Mouse (Mus musculus) liver, embryonic 13.5 days (tissue): ENCODE data around the gene 1700016D06Rik. TPM values are rescaled to one million over a fixed set of nuclear protein-coding genes. Genes with fewer than 3 reads are reported as not detected.
A peak's percentile ranks its signal among the peaks of the same experiment; 100 is the strongest.

Experiments
- ATAC-seq: fragments of 200-750 bp; cut with Nextera tagmentation; 2 replicates; pipeline ENCODE4 v1.8.0; 2017; ENCODE audit warnings: low read depth, mild to moderate bottlenecking, moderate number of reproducible peaks, moderate library complexity
- DNase-seq: peaks from one replicate; pipeline ENCODE4 v3.0.0; 2022
- H3K27ac ChIP-seq: fragments of 300-500 bp; sonication (generic); 2 replicates; pipeline ENCODE4 v1.5.1; 2015; ENCODE audit warnings: moderate library complexity, mild to moderate bottlenecking, inconsistent platforms
- H3K27me3 ChIP-seq: fragments of 300-500 bp; sonication (generic); 2 replicates; pipeline ENCODE4 v1.6.1; 2015; ENCODE audit warnings: mild to moderate bottlenecking, inconsistent platforms
- H3K36me3 ChIP-seq: fragments of 300-500 bp; sonication (generic); 2 replicates; pipeline ENCODE4 v1.6.1; 2015; ENCODE audit warnings: mild to moderate bottlenecking, inconsistent platforms
- H3K4me1 ChIP-seq: fragments of 300-500 bp; sonication (generic); replicated peaks from 2 replicates; pipeline ENCODE4 v1.6.1; 2015; ENCODE audit warnings: inconsistent platforms
- H3K4me2 ChIP-seq: fragments of 300-500 bp; sonication (generic); 2 replicates; pipeline ENCODE4 v1.6.1; 2015; ENCODE audit warnings: inconsistent platforms, mild to moderate bottlenecking, moderate library complexity
- H3K4me3 ChIP-seq: fragments of 300-500 bp; sonication (generic); replicated peaks from 2 replicates; pipeline ENCODE4 v1.5.1; 2015; ENCODE audit warnings: mild to moderate bottlenecking, inconsistent platforms
- H3K9ac ChIP-seq: fragments of 300-500 bp; sonication (generic); 2 replicates; pipeline ENCODE4 v1.6.1; 2015; ENCODE audit warnings: mild to moderate bottlenecking, inconsistent platforms
- H3K9me3 ChIP-seq: fragments of 300-500 bp; sonication (generic); replicated peaks from 2 replicates; pipeline ENCODE4 v1.6.1; 2016; ENCODE audit warnings: inconsistent platforms
- WGBS: fragments of 180-500 bp; shearing (Covaris S2); methylation state at CpG from one replicate; pipeline ENCODE4 v1.1.7; 2015; ENCODE audit not compliant: insufficient replicate concordance; 5-methylcytosine and 5-hydroxymethylcytosine counted together
- polyA plus RNA-seq: library from polyadenylated mRNA; unstranded; fragments of >200 nt; fragmentation: Nextera tagmentation; extraction: Ambion mirVana; gene quantifications from 2 replicates; pipeline ENCODE4 v1.2.1, GENCODE M21; 2015

1700016D06Rik gene
- polyA plus RNA-seq, 1 experiment from 2014 or later = not detected

DNA sequence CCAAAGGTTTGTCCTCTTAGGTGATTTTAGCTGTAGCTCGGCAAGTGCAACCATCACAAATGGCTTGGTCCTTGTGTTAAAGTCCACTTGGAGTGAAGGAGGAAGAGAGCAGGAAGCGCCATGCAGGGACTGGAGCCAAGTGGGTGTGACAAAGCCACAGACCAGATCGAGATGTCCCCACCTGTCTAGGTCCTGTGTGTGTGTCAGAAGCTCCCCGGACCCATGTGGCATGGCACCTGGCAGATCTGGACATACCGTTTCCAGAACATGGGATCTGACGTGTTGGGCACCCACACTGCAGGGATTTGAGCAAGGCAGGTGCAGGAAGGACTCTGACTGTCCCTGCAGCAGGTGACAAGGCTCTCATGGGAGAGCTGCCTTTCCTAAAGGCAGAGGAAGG is 565 bp upstream of the 1700016D06Rik start:
- H3K4me2 ChIP-seq = no peak overlapping the region
- no peak overlapping the region for H3K9ac ChIP-seq
- no peaks in the 10 kb centered on the region for H3K9me3 ChIP-seq
- no peaks in the 10 kb centered on the region for H3K27me3 ChIP-seq
- no peaks in the 10 kb centered on the region for H3K36me3 ChIP-seq
- ATAC-seq (no peak), DNase-seq (no peak)
- no peaks in the 10 kb centered on the region for H3K4me1 ChIP-seq
- no peak overlapping the region for H3K27ac ChIP-seq
- WGBS = 54% methylated on average over 6 of the region's 6 CpGs
- H3K4me3 ChIP-seq = no peak overlapping the region

DNA sequence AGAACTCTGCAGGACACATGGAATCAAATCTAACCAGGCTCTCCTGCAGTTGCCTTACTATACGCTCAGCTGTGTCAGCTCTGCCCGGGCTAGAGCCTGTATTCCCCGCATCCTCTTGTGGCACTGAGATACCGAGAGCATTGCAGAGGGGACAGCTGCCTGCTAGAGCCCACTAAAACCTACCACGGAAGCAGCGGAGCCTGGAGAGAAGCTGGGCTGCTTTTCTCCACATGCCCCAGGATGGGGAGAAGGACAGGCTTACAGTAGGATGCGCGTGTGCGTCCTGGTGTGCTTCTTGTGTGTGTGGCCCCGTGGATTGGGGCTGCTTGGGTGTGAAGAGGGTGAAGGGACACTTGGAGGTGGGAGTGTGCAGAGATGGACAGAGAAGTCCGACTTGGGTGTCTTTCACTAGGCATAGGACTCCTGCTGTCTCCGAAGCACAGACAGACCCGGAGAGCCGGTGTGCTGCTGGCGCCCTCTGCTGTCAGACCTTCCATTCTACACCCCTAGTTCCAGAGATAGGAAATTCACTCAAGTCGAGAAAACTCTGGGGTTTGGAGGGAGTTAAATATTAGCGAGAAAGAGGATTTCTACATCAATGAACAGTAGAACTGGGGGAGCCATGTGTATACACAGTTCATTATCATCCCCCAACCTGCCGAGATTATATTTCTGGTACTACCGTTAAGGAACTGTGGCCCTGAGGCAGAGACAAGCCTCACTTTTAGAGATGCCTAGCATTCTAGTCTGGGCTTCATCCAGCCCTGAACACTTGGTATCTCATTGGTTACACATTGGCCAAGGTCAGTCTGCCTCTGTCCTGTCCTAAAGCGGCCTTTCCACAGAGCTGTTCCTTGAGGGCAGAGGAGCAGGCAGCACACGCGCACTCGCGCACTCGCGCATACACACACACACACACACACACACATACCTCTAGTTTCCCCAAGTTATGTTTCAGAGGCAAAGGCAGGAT is 517 bp downstream of the 1700016D06Rik start:
- no peak overlapping the region for H3K4me3 ChIP-seq

DNA sequence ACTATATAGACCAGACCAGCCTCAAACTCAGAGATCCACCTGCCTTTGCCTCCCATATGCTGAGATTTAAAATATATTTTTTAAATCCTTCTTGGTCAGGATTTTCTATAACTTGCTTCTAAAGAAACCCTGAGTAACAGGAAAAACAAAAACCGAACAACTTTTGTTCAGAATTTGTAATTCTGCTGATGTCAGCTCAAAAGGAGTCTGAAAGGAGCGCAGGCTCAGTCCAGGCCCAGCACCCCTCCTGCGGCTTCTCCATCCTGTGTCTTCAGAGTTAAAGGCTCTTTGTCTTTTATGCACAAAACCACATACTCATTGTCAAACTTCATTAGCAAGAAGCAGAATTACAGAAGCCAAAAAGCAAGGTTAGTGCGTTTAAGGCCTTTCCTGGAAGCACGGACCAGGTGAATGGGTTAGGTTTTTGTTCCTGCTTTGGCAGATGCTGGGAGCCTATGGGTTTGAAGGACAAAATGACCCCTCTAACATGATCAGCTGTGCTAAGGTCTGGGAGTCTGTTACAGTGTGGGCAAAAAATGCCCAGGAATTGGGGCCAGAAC is 1.3 kb downstream of the 1700016D06Rik start:
- Histone ChIP-seq H3K9ac (no peak overlapping the region), H3K27ac (no peak overlapping the region), H3K36me3 (no peaks in the 10 kb centered on the region), H3K4me3 (no peak overlapping the region), H3K4me2 (no peak overlapping the region), H3K4me1 (no peaks in the 10 kb centered on the region), H3K27me3 (no peaks in the 10 kb centered on the region), H3K9me3 (no peaks in the 10 kb centered on the region)
- ATAC-seq (no peak), DNase-seq (no peak)
- WGBS = 77% methylated on average over 5 of the region's 5 CpGs

More for the DNA sequence above, 517 bp downstream of the 1700016D06Rik start:
- no peak overlapping the region for H3K27ac ChIP-seq
- H3K9me3 ChIP-seq = no peaks in the 10 kb centered on the region
- H3K9ac ChIP-seq = no peak overlapping the region
- DNase-seq (peak; percentile 54), ATAC-seq (peak; percentile 65)
- H3K4me2 ChIP-seq = peak overlapping the region; percentile 27
- 35% methylated on average over 26 of the region's 26 CpGs for WGBS
- no peaks in the 10 kb centered on the region for H3K27me3 ChIP-seq
- H3K4me1 ChIP-seq = no peaks in the 10 kb centered on the region
- H3K36me3 ChIP-seq = no peaks in the 10 kb centered on the region

DNA sequence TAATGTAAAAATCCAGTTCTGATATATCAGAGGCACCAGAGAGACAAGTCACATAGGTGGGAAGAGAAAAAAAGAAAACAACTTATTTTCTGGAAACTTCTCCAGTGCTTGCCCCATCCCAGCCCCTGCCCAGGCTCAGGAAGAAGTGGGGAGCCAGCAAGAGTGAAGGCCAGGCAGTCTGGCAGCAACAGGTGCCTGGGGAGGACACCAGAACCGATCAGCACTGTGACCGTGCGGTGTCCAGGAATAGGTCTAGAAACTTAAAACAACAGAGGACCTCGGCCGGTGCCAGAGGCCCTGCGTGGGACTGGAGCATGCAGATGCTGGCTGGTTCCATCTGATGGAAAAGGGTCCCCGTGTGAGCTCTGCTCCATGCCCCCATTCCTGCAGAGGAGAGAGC is 3.4 kb downstream of the 1700016D06Rik start:
- no peak for ATAC-seq
- no peaks in the 10 kb centered on the region for H3K36me3 ChIP-seq
- no peak overlapping the region for H3K4me2 ChIP-seq
- no peaks in the 10 kb centered on the region for H3K27me3 ChIP-seq
- H3K4me3 ChIP-seq = no peak overlapping the region
- H3K9me3 ChIP-seq = no peaks in the 10 kb centered on the region
- no peak for DNase-seq
- H3K4me1 ChIP-seq = 0 out of 2 replicates have a peak, but pooled peaks cover 2% of the 10 kb centered on the region
- no peak overlapping the region for H3K27ac ChIP-seq
- no peak overlapping the region for H3K9ac ChIP-seq
- 74% methylated on average over 7 of the region's 7 CpGs for WGBS

DNA sequence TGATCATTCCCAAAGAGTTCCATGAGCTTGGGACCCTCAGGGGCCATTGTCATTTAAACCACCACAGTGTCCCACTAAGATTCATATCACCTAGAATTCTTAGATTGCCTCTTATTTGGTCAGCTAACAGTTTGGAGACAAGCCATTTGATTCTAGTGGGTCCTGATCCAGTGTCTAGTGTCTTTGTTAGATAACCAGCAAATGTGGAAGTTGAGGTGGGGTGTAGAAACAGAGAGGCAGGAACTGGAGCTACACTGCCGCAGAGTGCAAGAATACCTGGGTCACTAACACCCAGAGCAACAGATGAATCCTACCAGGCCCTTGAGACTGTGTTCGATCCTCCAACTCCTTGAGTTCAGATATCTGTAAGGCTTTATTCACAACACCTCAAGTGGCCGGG is 4.7 kb downstream of the 1700016D06Rik start:
- H3K36me3 ChIP-seq = no peaks in the 10 kb centered on the region
- H3K27me3 ChIP-seq = no peaks in the 10 kb centered on the region
- 57% methylated on average over 3 of the region's 3 CpGs for WGBS
- DNase-seq = no peak
- H3K4me3 ChIP-seq = no peak overlapping the region
- no peak overlapping the region for H3K4me2 ChIP-seq
- no peak for ATAC-seq
- no peak overlapping the region for H3K27ac ChIP-seq
- H3K9me3 ChIP-seq = no peaks in the 10 kb centered on the region
- no peak overlapping the region for H3K9ac ChIP-seq
- H3K4me1 ChIP-seq = 0 out of 2 replicates have a peak, but pooled peaks cover 5% of the 10 kb centered on the region

DNA sequence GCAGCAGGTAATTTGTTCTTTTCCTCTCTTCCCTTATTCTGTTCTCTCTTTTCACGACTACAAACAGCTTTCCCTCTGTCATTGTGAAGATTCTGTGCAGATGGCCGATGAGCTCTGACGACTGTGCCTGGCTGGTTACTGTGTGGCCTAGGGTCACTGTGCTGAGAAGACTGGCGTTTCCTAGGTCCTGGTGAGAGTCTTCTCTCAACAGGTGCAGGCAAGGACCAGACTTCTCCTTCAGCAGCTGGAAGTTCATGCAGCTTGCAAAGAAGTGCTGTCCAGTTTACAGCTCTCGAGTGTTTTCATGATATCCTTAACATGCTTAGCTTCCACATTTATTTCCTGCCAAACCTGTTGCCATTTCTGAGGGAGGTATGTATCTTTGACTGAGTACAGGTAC is 6.9 kb downstream of the 1700016D06Rik start:
- WGBS = 61% methylated on average over 5 of the region's 5 CpGs
- no peaks in the 10 kb centered on the region for H3K27me3 ChIP-seq
- no peak overlapping the region for H3K4me3 ChIP-seq
- H3K9ac ChIP-seq = no peak overlapping the region
- H3K9me3 ChIP-seq = no peaks in the 10 kb centered on the region
- no peaks in the 10 kb centered on the region for H3K36me3 ChIP-seq
- 0 out of 2 replicates have a peak, but pooled peaks cover 5% of the 10 kb centered on the region for H3K4me1 ChIP-seq
- H3K27ac ChIP-seq = no peak overlapping the region
- H3K4me2 ChIP-seq = no peak overlapping the region
- ATAC-seq (no peak), DNase-seq (no peak)

DNA sequence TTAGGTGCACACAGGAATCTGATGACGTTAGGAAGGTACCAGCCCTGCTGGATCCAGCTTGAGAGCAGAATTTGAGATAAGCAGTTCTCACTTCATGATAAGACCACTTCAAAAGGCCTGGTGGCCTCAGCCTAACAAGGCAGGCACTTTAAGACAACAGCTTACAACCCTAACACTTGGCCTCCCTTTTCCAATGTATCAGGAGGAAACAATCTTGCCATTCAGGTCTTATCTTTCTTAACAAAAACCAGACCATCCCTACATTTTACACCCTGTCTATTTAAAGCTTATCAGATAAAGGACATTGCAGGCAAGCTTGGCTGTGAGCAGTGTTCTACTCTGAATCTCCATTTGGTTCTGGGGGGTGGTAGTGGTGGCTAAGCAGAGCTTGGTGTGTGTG is 8.4 kb downstream of the 1700016D06Rik start:
- Histone ChIP-seq H3K36me3 (no peaks in the 10 kb centered on the region), H3K4me2 (no peak overlapping the region), H3K27ac (no peak overlapping the region), H3K4me3 (no peak overlapping the region), H3K27me3 (no peaks in the 10 kb centered on the region), H3K4me1 (0 out of 2 replicates have a peak, but pooled peaks cover 5% of the 10 kb centered on the region), H3K9me3 (no peaks in the 10 kb centered on the region), H3K9ac (no peak overlapping the region)
- DNase-seq = no peak
- no peak for ATAC-seq
- 27% methylated on average over 1 of the region's 1 CpGs for WGBS

DNA sequence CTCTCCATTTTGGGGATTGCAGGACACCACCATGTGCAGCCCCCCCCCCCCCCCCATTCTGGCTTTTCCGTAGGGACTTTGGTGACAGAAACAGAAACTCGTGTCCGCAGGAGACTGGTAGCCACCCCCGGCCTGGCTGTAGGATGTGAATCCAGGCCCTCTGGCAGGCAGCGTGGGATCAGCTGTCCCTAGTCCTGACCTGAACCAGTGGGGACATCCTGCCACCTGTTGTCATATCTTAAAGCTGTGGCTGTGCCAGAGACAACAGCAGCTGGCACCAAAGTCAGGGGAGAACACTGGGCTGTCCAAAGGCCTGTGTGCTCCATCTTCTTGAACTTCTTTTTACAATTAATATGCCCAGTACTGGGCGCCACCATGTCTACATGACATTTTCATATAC is 9.1 kb downstream of the 1700016D06Rik start:
- H3K36me3 ChIP-seq = no peaks in the 10 kb centered on the region
- no peak overlapping the region for H3K9ac ChIP-seq
- 0 out of 2 replicates have a peak, but pooled peaks cover 5% of the 10 kb centered on the region for H3K4me1 ChIP-seq
- no peak overlapping the region for H3K4me3 ChIP-seq
- no peaks in the 10 kb centered on the region for H3K9me3 ChIP-seq
- DNase-seq = no peak
- H3K27ac ChIP-seq = no peak overlapping the region
- H3K4me2 ChIP-seq = no peak overlapping the region
- 80% methylated on average over 6 of the region's 6 CpGs for WGBS
- H3K27me3 ChIP-seq = no peaks in the 10 kb centered on the region
- ATAC-seq = no peak

DNA sequence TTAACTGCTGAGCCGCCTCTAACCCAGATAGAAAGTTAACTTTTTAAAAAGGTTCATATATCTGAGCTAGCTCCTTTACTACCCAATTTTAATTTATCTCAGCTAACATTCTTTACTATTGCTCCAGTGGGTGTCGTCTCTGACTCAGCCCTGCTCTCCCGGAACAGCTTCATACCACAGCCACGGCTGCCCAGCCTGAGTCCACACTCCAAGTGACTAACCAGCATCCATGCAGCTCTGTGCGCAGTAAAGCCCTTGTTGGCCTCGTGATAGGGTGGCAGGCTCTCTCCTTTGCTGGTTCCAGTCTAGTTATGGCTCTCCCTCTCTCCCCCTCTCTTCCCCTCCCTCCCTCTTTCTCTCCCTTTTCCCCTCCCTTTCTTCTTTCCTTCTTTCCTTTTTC is 9.6 kb downstream of the 1700016D06Rik start:
- no peak for ATAC-seq

DNA sequence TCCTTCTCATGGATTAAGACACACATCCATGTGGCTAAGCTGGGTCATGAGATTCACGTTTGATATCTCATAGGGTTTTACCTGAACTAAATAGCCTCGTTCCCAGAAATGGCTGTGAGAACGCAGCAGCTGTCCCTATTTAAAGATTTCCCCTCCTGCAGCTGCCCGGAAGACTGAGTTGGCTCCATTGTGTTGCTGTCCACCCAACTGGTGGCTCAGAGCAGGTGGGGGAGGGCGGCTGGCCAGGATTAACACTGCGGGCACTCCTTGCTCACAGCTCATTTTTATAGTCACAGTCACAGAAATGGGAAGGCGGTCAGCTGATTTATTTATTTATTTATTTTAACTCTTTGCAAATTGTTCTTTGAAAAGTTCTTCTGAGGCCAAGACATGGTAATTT is 10.9 kb downstream of the 1700016D06Rik start:
- Histone ChIP-seq H3K4me1 (0 out of 2 replicates have a peak, but pooled peaks cover 5% of the 10 kb centered on the region), H3K9ac (no peak overlapping the region), H3K9me3 (no peaks in the 10 kb centered on the region), H3K4me2 (no peak overlapping the region), H3K36me3 (no peaks in the 10 kb centered on the region), H3K27me3 (no peaks in the 10 kb centered on the region), H3K27ac (no peak overlapping the region), H3K4me3 (no peak overlapping the region)
- WGBS = 59% methylated on average over 7 of the region's 7 CpGs
- ATAC-seq (no peak), DNase-seq (no peak)

More for the DNA sequence above, 9.6 kb downstream of the 1700016D06Rik start:
- no peak overlapping the region for H3K4me3 ChIP-seq
- no peaks in the 10 kb centered on the region for H3K27me3 ChIP-seq
- 78% methylated on average over 6 of the region's 6 CpGs for WGBS
- no peak for DNase-seq
- H3K4me2 ChIP-seq = no peak overlapping the region
- H3K27ac ChIP-seq = no peak overlapping the region
- no peaks in the 10 kb centered on the region for H3K9me3 ChIP-seq
- 0 out of 2 replicates have a peak, but pooled peaks cover 5% of the 10 kb centered on the region for H3K4me1 ChIP-seq
- no peaks in the 10 kb centered on the region for H3K36me3 ChIP-seq
- no peak overlapping the region for H3K9ac ChIP-seq

DNA sequence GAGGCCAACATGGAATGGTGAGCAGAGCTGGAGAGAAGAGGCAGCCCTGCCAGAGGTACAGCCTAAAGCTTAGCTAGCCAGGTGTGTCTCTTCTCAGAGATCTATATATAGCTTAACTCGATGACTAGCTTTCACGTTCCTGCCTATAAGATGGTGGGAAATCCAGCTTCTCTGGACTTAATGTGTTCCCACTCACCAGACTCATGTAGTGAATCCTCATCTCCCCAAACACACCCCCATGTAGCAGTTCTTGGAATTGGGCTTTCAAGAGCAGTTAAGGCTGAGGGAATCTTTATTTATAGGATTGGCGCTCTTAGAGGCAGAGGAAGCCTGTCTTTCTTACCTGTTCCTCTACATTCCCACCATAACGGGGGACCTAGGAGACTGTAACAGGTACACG is 13.6 kb downstream of the 1700016D06Rik start:
- Histone ChIP-seq H3K9ac (no peak overlapping the region), H3K4me2 (no peak overlapping the region), H3K27ac (no peak overlapping the region), H3K9me3 (no peaks in the 10 kb centered on the region), H3K27me3 (no peaks in the 10 kb centered on the region), H3K4me3 (no peak overlapping the region), H3K36me3 (no peaks in the 10 kb centered on the region), H3K4me1 (0 out of 2 replicates have a peak, but pooled peaks cover under 1% of the 10 kb centered on the region)
- WGBS = 72% methylated on average over 5 of the region's 5 CpGs
- ATAC-seq = no peak
- no peak for DNase-seq
